Mouse (Mus musculus): ENCODE data around the gene Cox17.
A peak's percentile ranks its signal among the peaks of the same experiment; 100 is the strongest.

Gene Cox17

DNA sequence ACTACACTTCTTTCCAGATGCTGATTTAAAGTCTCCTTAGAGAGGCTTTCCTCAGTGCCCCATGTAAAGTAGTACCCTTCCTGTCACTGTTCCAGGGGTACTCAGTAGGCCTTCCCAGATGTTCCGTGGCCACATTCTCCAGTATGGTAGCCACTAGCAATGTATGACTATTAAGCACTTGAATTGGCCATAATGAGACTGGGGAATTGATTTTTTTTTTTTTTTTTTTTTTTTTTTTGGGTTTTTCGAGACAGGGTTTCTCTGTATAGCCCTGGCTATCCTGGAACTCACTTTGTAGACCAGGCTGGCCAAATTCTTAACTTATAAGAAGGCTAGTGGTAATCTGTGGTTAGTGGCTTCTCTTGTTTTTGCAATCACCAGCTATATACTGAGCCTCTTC is 3.1 kb downstream of the Cox17 start:
- DNase-seq (ENCODE audit: low spot score) = no peak

DNA sequence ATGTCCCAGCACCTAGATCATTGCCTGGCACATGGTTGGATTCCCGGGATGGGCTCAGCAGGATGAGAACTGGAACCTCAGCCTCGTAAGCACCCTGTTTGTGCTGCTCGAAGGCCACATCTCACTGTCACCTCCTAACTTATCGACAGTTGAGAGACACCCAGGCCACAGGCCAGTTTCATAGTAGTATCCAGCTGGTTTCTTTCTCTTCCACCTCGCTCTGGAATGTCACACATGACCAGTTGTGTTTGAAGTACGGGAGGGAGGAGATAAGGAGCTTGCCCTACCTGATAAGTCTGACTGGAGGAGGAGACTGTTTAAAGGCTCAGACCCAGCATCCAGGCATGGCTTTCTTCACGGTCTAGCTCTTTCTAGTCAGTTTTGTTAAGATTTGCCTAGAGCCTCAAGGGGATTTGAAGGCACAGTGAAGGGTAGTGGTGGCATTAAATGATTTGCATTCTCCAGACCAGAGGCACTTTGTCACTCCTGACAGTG is 3.6 kb downstream of the Cox17 start:
- no peak for DNase-seq (ENCODE audit: low spot score)

DNA sequence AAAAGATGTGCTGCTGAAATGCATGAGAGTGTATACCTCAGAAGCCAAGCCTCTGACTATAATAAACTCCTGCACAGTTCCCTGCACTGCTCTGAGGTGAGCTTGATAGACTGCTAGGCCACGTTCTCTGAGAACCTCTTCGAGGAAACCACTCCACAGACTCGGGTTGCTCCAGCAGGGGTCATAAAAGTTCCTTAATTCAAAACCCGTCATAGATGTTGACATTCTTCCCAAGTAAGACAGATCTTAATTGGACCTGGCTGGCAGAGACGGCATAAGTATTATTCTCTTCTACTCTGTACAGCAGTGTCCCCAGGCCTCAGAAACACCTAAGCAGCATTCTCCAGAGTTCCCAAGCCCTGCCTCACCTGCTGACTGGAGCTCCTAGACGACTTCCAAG is 4.1 kb downstream of the Cox17 start:
- DNase-seq (ENCODE audit: low spot score) = no peak

GRCm38 (mm10) chr16:38352031-38352430 is 5.2 kb downstream of the Cox17 start:
- no peak for DNase-seq (ENCODE audit: low spot score)

DNA sequence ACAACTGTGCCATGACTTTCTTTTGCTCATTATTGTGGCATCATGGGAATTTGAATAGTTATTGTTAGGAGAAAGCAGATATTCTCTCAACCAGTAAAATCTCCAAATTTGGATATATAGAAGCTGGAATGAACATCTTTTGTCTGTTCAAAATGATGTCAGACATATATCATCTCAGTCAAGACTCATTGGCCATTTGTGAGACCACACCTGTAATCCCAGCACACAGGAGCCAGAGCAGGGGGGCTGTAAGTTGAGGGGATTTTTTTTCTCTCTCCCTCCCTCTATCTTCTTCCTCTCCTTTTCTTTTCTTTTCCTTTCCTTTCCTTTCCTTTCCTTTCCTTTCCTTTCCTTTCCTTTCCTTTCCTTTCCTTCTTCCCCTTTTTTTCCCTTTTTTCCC is 6.1 kb downstream of the Cox17 start:
- no peak for DNase-seq (ENCODE audit: low spot score)

DNA sequence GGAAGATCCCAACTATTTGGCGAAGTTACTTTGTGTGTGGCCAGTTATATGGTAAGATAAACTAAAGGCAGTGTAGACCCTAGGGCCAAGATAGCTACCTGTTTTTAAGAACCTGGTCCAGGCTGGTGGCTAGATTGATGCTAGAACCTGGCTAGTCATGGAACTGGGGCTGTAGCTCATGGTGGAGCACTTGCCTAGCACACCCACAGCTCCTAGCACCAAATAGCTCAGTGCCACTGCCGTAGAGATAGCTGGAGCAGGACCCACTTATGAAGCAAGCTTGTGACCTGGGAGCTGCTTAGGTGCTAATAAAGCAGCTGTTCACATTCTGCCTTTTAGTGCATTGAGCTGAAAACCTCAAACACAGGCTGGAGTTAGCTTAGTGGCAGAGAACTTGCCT is 6.9 kb downstream of the Cox17 start:
- no peak for DNase-seq (ENCODE audit: low spot score)

GRCm38 (mm10) chr16:38354185-38354913 is 7.6 kb downstream of the Cox17 start:
- DNase-seq (ENCODE audit: low spot score) = no peak

DNA sequence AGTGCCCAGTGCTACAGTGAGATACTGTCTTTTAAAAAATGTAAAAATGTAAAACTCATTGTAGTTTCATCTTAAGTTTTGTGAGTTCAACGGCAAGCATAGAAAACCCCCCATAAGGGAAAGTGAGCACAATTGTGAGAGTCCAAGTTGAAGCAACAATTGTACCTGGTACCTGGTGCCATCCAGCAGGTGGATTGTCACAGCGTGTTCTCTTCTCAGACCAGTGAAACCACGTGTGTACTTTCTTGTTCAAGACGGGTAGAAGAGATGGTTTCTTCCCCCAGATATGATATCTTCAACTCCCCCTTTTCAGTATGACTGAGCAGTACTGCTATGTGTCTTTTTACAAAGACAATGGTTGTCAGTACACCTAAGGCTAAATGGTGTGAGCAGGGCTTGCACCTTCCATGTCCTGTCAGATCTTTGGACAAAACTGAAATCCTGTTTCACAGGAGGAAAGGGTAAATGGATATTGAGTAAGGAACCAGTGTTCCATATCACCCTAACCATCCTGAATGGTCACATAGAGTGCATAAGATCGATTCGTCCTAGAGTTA is 11.5 kb downstream of the Cox17 start:
- DNase-seq (ENCODE audit: low spot score) = no peak

- peak; percentile 49 for DNase-seq (ENCODE audit: low spot score)
Measured at GRCm38 (mm10) chr16:38359241-38359640, 12.4 kb downstream of the Cox17 start.

DNA sequence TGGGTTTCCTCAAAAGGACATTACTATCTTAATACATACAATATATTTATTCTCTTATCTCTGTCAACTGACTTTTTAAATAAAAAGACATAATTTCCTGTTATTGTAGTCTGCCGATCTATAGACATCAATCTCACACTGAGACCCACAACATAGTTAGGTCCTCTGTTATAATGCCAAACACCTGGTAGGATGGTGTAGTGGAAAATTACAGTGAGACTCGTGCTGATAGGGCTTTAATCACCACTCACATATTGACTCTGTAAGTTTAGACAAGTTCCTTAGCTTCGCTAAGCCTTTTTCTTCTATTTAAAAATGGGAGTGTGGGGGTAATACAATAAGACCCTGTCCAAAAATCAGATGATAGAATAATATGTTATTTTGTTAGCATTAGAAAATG is 13.1 kb downstream of the Cox17 start:
- no peak for DNase-seq (ENCODE audit: low spot score)

DNA sequence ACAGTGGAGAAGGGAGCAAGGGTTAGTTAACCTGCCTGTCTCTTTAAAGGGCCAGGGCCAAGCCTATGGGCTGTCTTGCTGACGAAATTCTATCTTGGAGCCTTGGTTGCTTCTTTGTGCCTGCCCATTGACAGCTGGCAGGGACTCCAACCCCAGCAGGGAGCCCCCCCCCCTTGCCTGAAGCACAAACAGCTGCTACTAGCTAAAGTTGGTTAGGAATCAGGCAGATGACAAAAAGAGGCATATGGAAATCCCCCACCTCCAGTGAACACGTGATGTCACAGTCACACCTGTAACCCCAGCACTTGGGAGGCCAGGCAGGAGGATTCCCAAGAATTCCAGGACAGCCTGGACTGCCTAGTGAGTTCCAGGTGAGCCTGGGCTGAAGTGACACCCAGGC is 13.5 kb downstream of the Cox17 start:
- DNase-seq (ENCODE audit: low spot score) = no peak

DNA sequence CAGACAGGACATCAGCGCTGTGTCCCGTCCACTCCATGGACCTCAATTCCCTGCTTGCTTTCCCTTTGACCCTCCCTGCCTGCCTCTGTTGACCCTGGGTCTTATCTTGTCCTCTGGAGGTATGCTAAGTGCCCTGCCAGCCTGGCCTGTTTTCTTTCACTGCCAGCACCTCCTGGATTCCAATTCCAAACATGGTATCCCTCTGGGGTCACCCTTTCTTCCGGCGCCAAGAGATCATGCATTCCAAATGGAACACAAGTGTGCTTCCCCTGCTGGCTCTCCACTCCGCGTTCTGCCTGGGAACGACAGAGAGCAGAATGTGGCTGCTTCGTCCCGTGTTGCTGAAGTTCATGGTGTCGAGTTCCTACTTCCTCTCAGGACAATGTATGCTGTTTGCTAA is 15.1 kb downstream of the Cox17 start, which contains the start of gene Popdc2:
Gene Popdc2, plus strand, starts transcription at position 277 of the 400 bp plus-strand sequence.
- DNase-seq (ENCODE audit: low spot score) = no peak

- DNase-seq (ENCODE audit: low spot score) = no peak
Measured at GRCm38 (mm10) chr16:38362493-38363255, 15.9 kb downstream of the Cox17 start.

- DNase-seq (ENCODE audit: low spot score) = no peak
Measured at GRCm38 (mm10) chr16:38363256-38363595, 16.4 kb downstream of the Cox17 start.

DNA sequence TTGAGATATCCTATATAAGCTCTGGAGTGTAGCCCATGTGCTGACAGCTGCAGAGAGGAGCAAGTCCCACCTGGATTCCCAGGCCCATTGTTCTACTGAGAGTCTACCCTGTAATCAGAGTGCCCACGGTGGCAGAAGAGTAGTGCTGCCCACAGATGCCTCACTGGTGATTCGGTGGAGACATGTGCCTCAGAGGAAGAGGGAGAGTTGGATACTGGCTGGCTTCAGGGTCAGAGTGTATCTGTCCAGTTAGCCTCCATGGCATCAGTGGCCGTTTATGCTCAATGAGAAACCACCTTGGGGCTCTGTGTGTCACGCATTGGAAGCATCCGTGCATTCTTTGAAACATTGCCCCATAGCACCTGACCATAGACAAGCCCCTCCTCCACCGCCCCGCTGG is 16.9 kb downstream of the Cox17 start:
- no peak for DNase-seq (ENCODE audit: low spot score)

DNA sequence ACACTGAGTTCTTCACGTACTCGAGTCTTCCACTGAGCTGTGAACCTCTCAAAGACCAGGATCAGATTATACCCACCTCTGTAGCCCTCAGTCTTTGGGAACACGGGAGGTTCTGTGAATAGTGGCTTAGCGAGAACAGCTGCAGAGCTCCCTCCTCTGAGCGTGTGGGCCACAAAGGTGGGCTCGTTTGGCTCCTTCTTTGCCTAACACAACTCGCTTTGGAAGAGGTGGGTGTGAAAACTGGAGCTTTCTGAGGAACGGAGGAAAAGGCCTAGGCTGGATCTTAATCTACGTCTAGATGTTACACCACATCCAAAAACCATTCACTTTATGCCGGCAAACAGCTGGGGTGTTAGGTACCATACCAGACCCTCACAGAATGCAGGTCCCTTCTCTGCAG is 18.6 kb downstream of the Cox17 start:
- DNase-seq (ENCODE audit: low spot score) = no peak

DNA sequence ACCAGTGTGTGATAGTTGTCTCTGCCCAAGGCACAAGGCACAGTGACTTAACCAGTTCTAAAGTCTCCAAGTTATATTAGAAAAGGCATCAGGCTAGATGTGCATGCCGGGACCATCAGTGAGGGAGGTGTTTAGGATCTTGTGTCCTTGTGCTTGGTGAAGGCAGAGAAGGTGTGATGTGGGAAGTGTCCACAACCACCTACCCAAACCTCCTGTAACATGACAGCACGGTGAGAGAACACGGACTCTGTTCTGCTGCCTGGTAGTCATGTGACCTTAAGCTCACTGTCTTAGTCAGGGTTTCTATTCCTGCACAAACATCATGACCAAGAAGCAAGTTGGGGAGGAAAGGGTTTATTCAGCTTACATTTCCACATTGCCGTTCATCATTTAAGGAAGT is 19.4 kb downstream of the Cox17 start:
- DNase-seq (ENCODE audit: low spot score) = no peak

DNA sequence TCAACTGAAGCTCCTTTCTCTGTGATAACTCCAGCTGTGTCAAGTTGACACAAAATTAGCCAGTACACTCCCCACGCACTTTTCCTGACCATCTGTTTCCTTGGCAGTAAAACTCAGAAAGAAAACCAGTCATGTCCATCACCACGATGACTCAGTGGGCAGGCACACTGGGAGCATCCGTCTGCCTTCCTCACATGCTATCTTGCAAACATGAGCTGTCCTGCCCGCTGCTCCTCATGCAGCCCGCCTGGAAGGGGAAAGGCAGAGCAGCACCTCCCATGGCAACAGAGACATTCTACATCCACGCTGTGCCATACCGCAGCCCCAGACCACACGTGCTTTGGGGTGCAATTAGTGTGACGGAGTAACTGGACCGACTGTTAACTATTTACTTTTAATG is 21.5 kb downstream of the Cox17 start:
- DNase-seq (ENCODE audit: low spot score) = no peak

- no peak for DNase-seq (ENCODE audit: low spot score)
Measured at GRCm38 (mm10) chr16:38369000-38369399, 22.2 kb downstream of the Cox17 start.

- no peak for DNase-seq (ENCODE audit: low spot score)
Measured at GRCm38 (mm10) chr16:38369431-38369830, 22.6 kb downstream of the Cox17 start.

DNA sequence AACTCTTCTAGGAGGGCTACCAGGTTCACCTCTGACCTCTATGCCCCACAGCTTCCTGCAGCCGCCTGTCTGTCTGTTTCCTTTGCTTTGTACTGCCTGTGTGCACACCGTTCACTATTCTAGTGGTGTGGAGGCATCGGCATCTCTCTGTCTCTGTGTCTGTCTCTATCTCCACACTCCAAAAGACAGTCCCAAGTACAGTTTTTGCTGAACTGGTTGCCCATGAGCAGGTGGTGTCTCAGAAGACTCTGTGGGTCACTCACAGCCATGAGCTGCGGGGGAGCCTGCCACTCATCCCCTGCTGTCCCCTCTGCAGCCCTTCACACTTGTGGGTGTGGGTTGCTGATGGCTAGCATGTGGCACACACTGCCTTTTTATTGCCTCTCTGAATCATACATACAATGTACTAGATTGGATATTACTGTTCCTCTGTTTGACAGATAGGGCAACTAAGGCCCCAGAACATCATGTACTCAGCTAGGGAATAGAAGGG is 23.2 kb downstream of the Cox17 start:
- DNase-seq (ENCODE audit: low spot score) = no peak

- no peak for DNase-seq (ENCODE audit: low spot score)
Measured at GRCm38 (mm10) chr16:38370633-38371374, 24.0 kb downstream of the Cox17 start.
